In genomic region chr17:71034472-71034871, GRCm38 (mm10) we compare ENCODE assay signal across 26 mouse cellular contexts. TPM values are rescaled to one million over a fixed set of nuclear protein-coding genes. Genes with fewer than 3 reads are reported as not detected.
DNase-seq lines count a peak whose midpoint lies in the region; ATAC-seq and TF ChIP-seq lines count a peak whose summit lies in the region.
"Had no signal": no experiment of that assay in that cellular context is flagged by ENCODE, and none has a peak within 500 bp of the region (broad histone marks: within the 10 kb centered on the region; RNA-seq: fewer than 3 reads in every experiment).

No protein-coding gene starts in this region.

- no peaks in the 10 kb centered on the region for H3K9me3 ChIP-seq in MEL (replicated peaks; ENCODE audit: insufficient read depth, low read length)
- no peaks in the 10 kb centered on the region for H3K9me3 ChIP-seq in embryonic facial prominence, embryonic 10.5 days
- H3K9me3 ChIP-seq: embryonic facial prominence, embryonic 13.5 days; forebrain, embryonic 12.5 days; forebrain, embryonic 15.5 days; heart, embryonic 10.5 days; heart, embryonic 13.5 days; hindbrain, embryonic 10.5 days; hindbrain, embryonic 13.5 days; intestine, embryonic 15.5 days had no signal

- peak; percentile 77 for ATAC-seq in megakaryocyte-erythroid progenitor cell, adult 5-6 weeks (replicated peaks; ENCODE audit: low FRiP score, low TSS enrichment, poor library complexity, severe bottlenecking)
- ATAC-seq: activated CD4-positive, CD25-positive, alpha-beta regulatory T cell, adult 4 months; CD4-positive, CD25-positive, alpha-beta regulatory T cell, adult 4 months; forebrain, embryonic 15.5 days; hindbrain, embryonic 16.5 days; intestine, embryonic 15.5 days had no signal

- no peak overlapping the region for H3K9ac ChIP-seq in MEL (ENCODE audit: control insufficient read depth, low read depth, low read length, poor library complexity, severe bottlenecking)
- H3K9ac ChIP-seq: embryonic facial prominence, embryonic 13.5 days; forebrain, embryonic 12.5 days; forebrain, embryonic 15.5 days; heart, embryonic 13.5 days; hindbrain, embryonic 13.5 days; intestine, embryonic 15.5 days had no signal

- no peaks in the 10 kb centered on the region for H3K27me3 ChIP-seq in MEL (ENCODE audit: control insufficient read depth in 1 of 2, insufficient read depth in 2 of 2, low read length in 2 of 2)
- H3K27me3 ChIP-seq in embryonic facial prominence, embryonic 10.5 days (replicated peaks; ENCODE audit: low read depth, poor library complexity, severe bottlenecking): no peaks in the 10 kb centered on the region
- H3K27me3 ChIP-seq: embryonic facial prominence, embryonic 13.5 days; forebrain, embryonic 12.5 days; forebrain, embryonic 15.5 days; heart, embryonic 13.5 days; hindbrain, embryonic 13.5 days; intestine, embryonic 15.5 days had no signal

- peaks cover 0 to 3% of the 10 kb centered on the region in 2 experiments; a peak in 1 of 4 replicates for H3K4me1 ChIP-seq in MEL (ENCODE audit: control insufficient read depth in 1 of 2, insufficient read depth in 2 of 2, low read length in 2 of 2)
- peaks cover 6% of the 10 kb centered on the region for H3K4me1 ChIP-seq in embryonic facial prominence, embryonic 10.5 days
- H3K4me1 ChIP-seq: intestine, embryonic 15.5 days had no signal

- TF ChIP-seq RAD21 in MEL (IDR thresholded peaks at IDR 0.05; ENCODE audit: low read depth, low read length): no peak

- intact Hi-C loops in heart, postnatal 36 days (cut with DNase I): no loop called here

- H3K4me3 ChIP-seq in MEL (ENCODE audit: control insufficient read depth in 1 of 2, insufficient read depth in 1 of 2, low read depth in 2 of 2, low read length in 2 of 2): no peak overlapping the region
- H3K4me3 ChIP-seq in embryonic facial prominence, embryonic 10.5 days: no peak overlapping the region
- H3K4me3 ChIP-seq: embryonic facial prominence, embryonic 13.5 days; erythroblast, embryonic 14.5 days; forebrain, embryonic 12.5 days; forebrain, embryonic 15.5 days; heart, embryonic 10.5 days; heart, embryonic 13.5 days; hindbrain, embryonic 10.5 days; hindbrain, embryonic 13.5 days; intestine, embryonic 15.5 days had no signal

- TF ChIP-seq CTCF in MEL (IDR thresholded peaks at IDR 0.05 in 2 of 3, conservative IDR thresholded peaks at IDR 0.05 in 1 of 3; ENCODE audit: control insufficient read depth in 1 of 3, insufficient read depth in 1 of 3, low read depth in 2 of 3, low read length in 3 of 3, poor library complexity in 1 of 3, severe bottlenecking in 1 of 3): no peak

- no peak for TF ChIP-seq POLR2A in MEL (IDR thresholded peaks at IDR 0.05; ENCODE audit: control insufficient read depth in 1 of 2, insufficient read depth in 1 of 2, low read depth in 1 of 2, low read length in 2 of 2, poor library complexity in 1 of 2)

- peaks cover 0 to 4% of the 10 kb centered on the region in 2 experiments; a peak in 2 of 4 replicates for H3K36me3 ChIP-seq in MEL (ENCODE audit: control insufficient read depth in 1 of 2, insufficient read depth in 2 of 2, low read length in 2 of 2)
- no peaks in the 10 kb centered on the region for H3K36me3 ChIP-seq in embryonic facial prominence, embryonic 10.5 days (replicated peaks)
- H3K36me3 ChIP-seq: embryonic facial prominence, embryonic 13.5 days; forebrain, embryonic 12.5 days; forebrain, embryonic 15.5 days; hindbrain, embryonic 10.5 days; hindbrain, embryonic 13.5 days; intestine, embryonic 15.5 days had no signal

- no peak overlapping the region for H3K27ac ChIP-seq in MEL (ENCODE audit: control insufficient read depth, low read depth, low read length)
- H3K27ac ChIP-seq in embryonic facial prominence, embryonic 10.5 days (replicated peaks): no peak overlapping the region
- H3K27ac ChIP-seq: embryonic facial prominence, embryonic 13.5 days; forebrain, embryonic 12.5 days; forebrain, embryonic 15.5 days; heart, embryonic 10.5 days; heart, embryonic 13.5 days; hindbrain, embryonic 10.5 days; hindbrain, embryonic 13.5 days; intestine, embryonic 15.5 days had no signal

- WGBS in embryonic facial prominence, embryonic 10.5 days: 90% methylated on average over 5 of the region's 5 CpGs

- DNase-seq in heart, adult 11 months: peak; percentile 72
- DNase-seq in heart, postnatal 36 days: no peak
- DNase-seq in MEL (ENCODE audit: low read depth, low spot score): peak; percentile 51
- DNase-seq in embryonic facial prominence, embryonic 10.5 days (ENCODE audit: low spot score): peak; percentile 1
- DNase-seq in thymus, postnatal 10 days (ENCODE audit: low spot score in 2 of 2): no peak
- DNase-seq: adrenal gland, adult 8-10 months; adrenal gland, postnatal 25 days; cerebellum, adult 11-12 months; cerebellum, adult 9-10 months; cerebellum, postnatal 25 days; gastrocnemius, postnatal 14 days; heart, adult 18-20 months; heart, postnatal 14 days had no signal

- H3K79me2 ChIP-seq in MEL (ENCODE audit: control insufficient read depth, insufficient read depth, low read length, poor library complexity): no peaks in the 10 kb centered on the region

- peak; percentile 16 to 63; a peak in 3 of 4 replicates for TF ChIP-seq EP300 in MEL (IDR thresholded peaks at IDR 0.05; ENCODE audit: low read depth in 1 of 2, low read length in 2 of 2)

TF ChIP-seq in MEL, 35 proteins besides CTCF, POLR2A, EP300 and RAD21:
- no peak for TF ChIP-seq HCFC1 (IDR thresholded peaks at IDR 0.05; ENCODE audit: low read depth, low read length)
- no peak for TF ChIP-seq MEF2A (IDR thresholded peaks at IDR 0.05; ENCODE audit: extremely low read depth, insufficient replicate concordance, low read depth, low read length, poor library complexity, severe bottlenecking)
- TF ChIP-seq POLR2AphosphoS2 (IDR thresholded peaks at IDR 0.05; ENCODE audit: low read length): no peak
- TF ChIP-seq MXI1 (IDR thresholded peaks at IDR 0.05; ENCODE audit: low read depth, low read length): no peak
- TF ChIP-seq GATA1 (IDR thresholded peaks at IDR 0.05; ENCODE audit: low read depth, low read length): peak; percentile 40
- no peak for TF ChIP-seq CHD2 (IDR thresholded peaks at IDR 0.05; ENCODE audit: low read length)
- TF ChIP-seq SMC3 (IDR thresholded peaks at IDR 0.05; ENCODE audit: low read depth, low read length): no peak
- TF ChIP-seq UBTF (IDR thresholded peaks at IDR 0.05; ENCODE audit: borderline replicate concordance, insufficient read depth, low read depth, low read length): no peak
- TF ChIP-seq TCF12 (IDR thresholded peaks at IDR 0.05; ENCODE audit: low read depth, low read length): peak; percentile 77
- TF ChIP-seq GABPA (IDR thresholded peaks at IDR 0.05; ENCODE audit: low read depth, low read length): no peak
- no peak for TF ChIP-seq USF2 (IDR thresholded peaks at IDR 0.05; ENCODE audit: borderline replicate concordance in 1 of 2, insufficient read depth in 1 of 2, low read depth in 1 of 2, low read length in 2 of 2)
- TF ChIP-seq JUND (IDR thresholded peaks at IDR 0.05; ENCODE audit: low read depth, low read length): no peak
- TF ChIP-seq ZNF384 (IDR thresholded peaks at IDR 0.05; ENCODE audit: low read depth, low read length): no peak
- TF ChIP-seq CHD1 (IDR thresholded peaks at IDR 0.05; ENCODE audit: low read depth, low read length): no peak
- TF ChIP-seq E2F4 (IDR thresholded peaks at IDR 0.05; ENCODE audit: borderline replicate concordance, low read depth, low read length): no peak
- TF ChIP-seq RCOR1 (IDR thresholded peaks at IDR 0.05; ENCODE audit: low read depth, low read length): no peak
- peak; percentile 23; the same call in 1 of the 2 replicates for TF ChIP-seq TAL1 (IDR thresholded peaks at IDR 0.05; ENCODE audit: low read length)

RNA-seq across cellular contexts. Expression of gene Myl12a, which starts 31.8 kb away (rescaled TPM):
- total RNA-seq in heart, postnatal 36 days (2021): 1,000 to 10,000 TPM; 1,077 to 1,160 TPM
- total RNA-seq in MEL (2012; rRNA removed): 112 and 113 TPM in 2 replicates
- polyA plus RNA-seq in MEL (2012; ENCODE audit: insufficient read depth in 1 of 2, insufficient read length in 2 of 2, low read depth in 1 of 2, low replicate concordance in 2 of 2, missing spikeins in 1 of 2): 100 to 1,000 TPM in 1 of 2 experiments, not detected in 1; 130 TPM
- 439 and 451 TPM in 2 replicates for polyA plus RNA-seq in embryonic facial prominence, embryonic 10.5 days (2016; fragmentation: Nextera tagmentation; extraction: Ambion mirVana)
- 185 and 246 TPM in 2 replicates for total RNA-seq in megakaryocyte-erythroid progenitor cell, adult 5-6 weeks (2014; fragmentation: Nextera tagmentation)
- 162 and 168 TPM in 2 replicates for total RNA-seq in megakaryocyte-erythroid progenitor cell, adult 5-6 weeks (2017)

RNA-seq across cellular contexts. Expression of gene Myom1, which starts 32.0 kb away (rescaled TPM):
- 1,000 to 10,000 TPM; 1,078 to 1,194 TPM for total RNA-seq in heart, postnatal 36 days (2021)
- 0.65 and 0.69 TPM in 2 replicates for total RNA-seq in MEL (2012; rRNA removed)
- polyA plus RNA-seq in MEL (2012; ENCODE audit: insufficient read depth in 1 of 2, insufficient read length in 2 of 2, low read depth in 1 of 2, low replicate concordance in 2 of 2, missing spikeins in 1 of 2): under 1 TPM in 1 of 2 experiments, not detected in 1; 0.79 TPM
- polyA plus RNA-seq in embryonic facial prominence, embryonic 10.5 days (2016; fragmentation: Nextera tagmentation; extraction: Ambion mirVana): 2.5 and 3.4 TPM in 2 replicates
- 2.8 and 9.2 TPM in 2 replicates for total RNA-seq in megakaryocyte-erythroid progenitor cell, adult 5-6 weeks (2014; fragmentation: Nextera tagmentation)
- total RNA-seq in megakaryocyte-erythroid progenitor cell, adult 5-6 weeks (2017): 1.0 and 1.9 TPM in 2 replicates
- polyA plus RNA-seq: erythroblast, embryonic 14.5 days had no signal

Comparison
In these comparisons a context has a peak if more than half of its experiments do, and no peak if none do; other contexts are left out.
1. DNase-seq: peak in heart, adult 11 months (single experiment), MEL (single experiment) and embryonic facial prominence, embryonic 10.5 days (single experiment); none in heart, postnatal 36 days (0 of 2) and thymus, postnatal 10 days (0 of 2).
2. RNA of gene Myom1, which starts 32.0 kb away (total RNA-seq): 1,078 to 1,194 TPM in heart, postnatal 36 days; 1.0 to 9.2 TPM in megakaryocyte-erythroid progenitor cell, adult 5-6 weeks and 0.65 to 0.69 TPM in MEL; every median in the first group is over 100 times any median in the second.